Mouse (Mus musculus) intestine, embryonic 15.5 days (tissue): ENCODE measurements around the gene Rer1. TPM values are rescaled to one million over a fixed set of nuclear protein-coding genes. Genes with fewer than 3 reads are reported as not detected.

ENCODE experiments used
- ATAC-seq: fragments of 200-750 bp; cut with Nextera tagmentation; 2 replicates; pipeline ENCODE4 v1.8.0; 2017; ENCODE audit warnings: moderate TSS enrichment, moderate library complexity
- H3K27ac ChIP-seq: fragments of 300-500 bp; sonication (generic); 2 replicates; pipeline ENCODE4 v1.5.1; 2015; ENCODE audit warnings: mild to moderate bottlenecking, inconsistent platforms
- H3K27me3 ChIP-seq: fragments of 300-500 bp; sonication (generic); replicated peaks from 2 replicates; pipeline ENCODE4 v1.6.1; 2015; ENCODE audit warnings: inconsistent platforms
- H3K36me3 ChIP-seq: fragments of 300-500 bp; sonication (generic); 2 replicates; pipeline ENCODE4 v1.6.1; 2015; ENCODE audit warnings: inconsistent platforms
- H3K4me1 ChIP-seq: fragments of 300-500 bp; sonication (generic); replicated peaks from 2 replicates; pipeline ENCODE4 v1.6.1; 2015; ENCODE audit warnings: inconsistent platforms
- H3K4me2 ChIP-seq: fragments of 300-500 bp; sonication (generic); replicated peaks from 2 replicates; pipeline ENCODE4 v1.6.1; 2015; ENCODE audit warnings: mild to moderate bottlenecking, inconsistent platforms
- H3K4me3 ChIP-seq: fragments of 300-500 bp; sonication (generic); replicated peaks from 2 replicates; pipeline ENCODE4 v1.5.1; 2015; ENCODE audit warnings: inconsistent platforms
- H3K9ac ChIP-seq: fragments of 300-500 bp; sonication (generic); 2 replicates; pipeline ENCODE4 v1.6.1; 2015; ENCODE audit warnings: inconsistent platforms
- H3K9me3 ChIP-seq: fragments of 300-500 bp; sonication (generic); 2 replicates; pipeline ENCODE4 v1.6.1; 2016; ENCODE audit warnings: inconsistent platforms
- WGBS: fragments of 180-500 bp; shearing (Covaris S2); methylation state at CpG from one replicate; pipeline ENCODE4 v1.1.7; 2015; 5-methylcytosine and 5-hydroxymethylcytosine counted together
- polyA plus RNA-seq: library from polyadenylated mRNA; unstranded; fragments of >200 nt; fragmentation: Nextera tagmentation; extraction: Ambion mirVana; gene quantifications from 2 replicates; pipeline ENCODE4 v1.2.1, GENCODE M21; 2015

Rer1 gene
- polyA plus RNA-seq, 1 experiment from 2014 or later = 205 TPM

DNA sequence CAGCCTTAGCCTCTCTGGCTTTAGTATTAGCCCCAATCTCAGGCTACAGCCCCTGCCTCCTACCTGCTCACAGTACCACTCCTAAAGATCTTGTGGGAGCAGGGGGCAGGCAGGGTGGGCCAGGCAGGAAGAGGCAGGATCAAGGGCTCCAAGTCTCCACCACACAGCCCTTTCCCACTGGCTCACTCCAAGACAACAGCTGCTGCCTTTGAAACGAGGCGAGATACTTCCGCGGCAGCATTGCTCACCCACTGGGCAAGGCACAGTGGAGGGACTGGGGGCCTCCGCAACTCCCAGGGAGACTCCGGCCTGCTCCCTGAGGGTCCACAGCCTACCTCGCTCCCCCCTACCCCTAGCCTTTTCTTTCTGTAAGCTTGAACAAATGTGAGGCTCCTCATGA, 52.0 kb downstream of the Rer1 start:
- Histone ChIP-seq H3K27ac (no peak overlapping the region), H3K4me2 (no peak overlapping the region), H3K9ac (no peak overlapping the region), H3K9me3 (no peaks in the 10 kb centered on the region), H3K36me3 (no peaks in the 10 kb centered on the region), H3K4me1 (no peaks in the 10 kb centered on the region), H3K4me3 (no peak overlapping the region), H3K27me3 (0 out of 2 replicates have a peak, but pooled peaks cover 5% of the 10 kb centered on the region)
- no peak for ATAC-seq
- 53% methylated on average over 7 of the region's 7 CpGs for WGBS

DNA sequence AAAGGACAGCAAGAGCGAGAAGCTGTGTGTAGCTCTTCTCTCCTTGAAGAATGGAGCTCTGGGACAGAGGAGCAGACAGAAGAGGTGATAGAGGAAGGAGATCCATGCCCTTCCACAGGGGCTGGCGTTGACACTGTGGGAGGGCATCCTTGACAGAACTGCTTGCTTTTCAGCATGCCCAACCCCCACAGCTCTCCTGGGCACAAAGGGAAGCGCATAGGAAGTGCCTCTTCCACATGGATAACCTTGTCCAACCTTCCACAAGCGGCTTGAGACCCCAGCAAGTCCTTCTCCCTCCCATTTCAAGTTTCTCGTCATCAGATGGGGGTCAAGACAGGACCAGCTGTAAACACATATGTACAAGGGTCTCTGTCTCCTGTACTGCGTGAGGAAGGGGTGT, 53.1 kb downstream of the Rer1 start:
- Histone ChIP-seq H3K4me3 (no peak overlapping the region), H3K9me3 (no peaks in the 10 kb centered on the region), H3K4me2 (no peak overlapping the region), H3K9ac (no peak overlapping the region), H3K4me1 (no peaks in the 10 kb centered on the region), H3K27ac (no peak overlapping the region), H3K27me3 (0 out of 2 replicates have a peak, but pooled peaks cover 5% of the 10 kb centered on the region), H3K36me3 (no peaks in the 10 kb centered on the region)
- 47% methylated on average over 6 of the region's 6 CpGs for WGBS
- ATAC-seq = no peak

DNA sequence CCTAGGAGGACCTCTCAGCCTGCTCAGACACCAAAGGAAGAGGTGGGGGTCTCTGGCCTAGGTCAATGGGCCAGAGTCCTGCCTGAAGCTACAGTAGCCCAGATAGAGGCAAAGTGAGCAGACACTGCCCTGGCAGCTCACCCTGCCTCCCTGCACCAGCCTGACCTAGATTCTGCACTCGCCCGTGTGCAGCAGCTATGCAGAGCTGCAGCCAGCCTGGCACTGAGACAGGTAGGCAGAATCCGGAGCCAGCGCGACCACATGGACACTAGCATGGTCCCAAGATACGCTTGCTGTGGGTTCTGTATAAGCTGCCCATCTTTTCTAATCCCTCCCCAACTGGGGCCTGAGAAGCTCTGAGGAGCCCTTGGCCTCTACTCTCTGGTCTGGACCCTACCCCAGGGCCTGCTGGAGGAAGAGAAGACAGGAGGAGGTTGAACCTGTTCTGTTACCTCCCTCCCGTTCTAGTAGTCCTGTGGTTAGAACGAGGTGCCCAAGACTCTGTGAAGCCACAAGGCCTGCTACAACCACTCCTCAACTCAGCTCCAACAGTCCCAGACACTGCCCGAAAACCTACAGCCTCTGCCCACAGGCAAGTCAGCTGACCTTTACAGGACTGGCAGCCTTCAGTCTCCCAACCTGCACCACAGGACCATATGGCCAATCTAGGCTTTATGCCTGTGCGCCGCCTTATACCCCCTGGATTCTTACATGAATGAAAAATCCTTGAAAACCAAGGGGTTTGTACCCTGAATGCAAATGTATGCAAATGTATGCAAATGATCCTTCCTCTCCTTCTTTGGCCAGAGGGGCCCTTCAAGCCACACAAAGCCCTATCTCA, 61.8 kb downstream of the Rer1 start:
- Histone ChIP-seq H3K4me2 (no peak overlapping the region), H3K4me3 (no peak overlapping the region), H3K27ac (no peak overlapping the region), H3K9me3 (no peaks in the 10 kb centered on the region), H3K27me3 (no peaks in the 10 kb centered on the region), H3K36me3 (no peaks in the 10 kb centered on the region), H3K9ac (no peak overlapping the region), H3K4me1 (peaks cover 5% of the 10 kb centered on the region)
- WGBS = 86% methylated on average over 11 of the region's 11 CpGs
- ATAC-seq = no peak

Other genes starting within 250 kb of the Rer1 start
- 0.10 TPM in 1 of 2 replicates, not detected in the other for gene Ttc34, start 248.9 kb downstream of the Rer1 start, polyA plus RNA-seq
- 0.20 and 0.34 TPM in 2 replicates for gene Mmel1, start 216.8 kb downstream of the Rer1 start, polyA plus RNA-seq
- 32.0 and 37.2 TPM in 2 replicates for gene Fam213b, start 187.2 kb downstream of the Rer1 start, polyA plus RNA-seq
- 3.0 and 3.6 TPM in 2 replicates for gene Tnfrsf14, start 157.8 kb downstream of the Rer1 start, polyA plus RNA-seq
- 1.8 and 2.5 TPM in 2 replicates for gene Hes5, start 125.5 kb downstream of the Rer1 start, polyA plus RNA-seq
- 34.2 and 36.1 TPM in 2 replicates for gene Pank4, start 122.3 kb downstream of the Rer1 start, polyA plus RNA-seq
- 19.9 and 21.2 TPM in 2 replicates for gene Plch2, start 29.6 kb downstream of the Rer1 start, polyA plus RNA-seq
- 23.3 and 26.0 TPM in 2 replicates for gene Pex10, start 19.4 kb downstream of the Rer1 start, polyA plus RNA-seq
- gene Morn1, start 195 bp upstream of the Rer1 start, polyA plus RNA-seq = 3.0 and 3.9 TPM in 2 replicates
- gene Ski, start 136.2 kb upstream of the Rer1 start, polyA plus RNA-seq = 13.3 and 13.8 TPM in 2 replicates
- gene Faap20, start 163.4 kb upstream of the Rer1 start, polyA plus RNA-seq = 64.1 and 74.9 TPM in 2 replicates